Mouse (Mus musculus) embryonic facial prominence, embryonic 10.5 days (tissue): ENCODE measurements around the gene Pde2a. TPM values are rescaled to one million over a fixed set of nuclear protein-coding genes. Genes with fewer than 3 reads are reported as not detected.

Experiments used
- DNase-seq: peaks from one replicate; pipeline ENCODE4 v3.0.0-alpha.2; 2017; ENCODE audit warnings: low spot score
- H3K27ac ChIP-seq: fragments of 300-500 bp; sonication (generic); replicated peaks from 2 replicates; pipeline ENCODE4 v1.5.1; 2016; ENCODE audit warnings: mild to moderate bottlenecking
- H3K27me3 ChIP-seq: fragments of 300-500 bp; sonication (generic); replicated peaks from 2 replicates; pipeline ENCODE4 v1.6.1; 2016; ENCODE audit warnings: low read depth, mild to moderate bottlenecking; ENCODE audit not compliant: poor library complexity, severe bottlenecking
- H3K36me3 ChIP-seq: fragments of 300-500 bp; sonication (generic); replicated peaks from 2 replicates; pipeline ENCODE4 v1.6.1; 2016; ENCODE audit warnings: mild to moderate bottlenecking, moderate library complexity
- H3K4me1 ChIP-seq: fragments of 300-500 bp; sonication (generic); 2 replicates; pipeline ENCODE4 v1.6.1; 2016
- H3K4me3 ChIP-seq: fragments of 300-500 bp; sonication (generic); 2 replicates; pipeline ENCODE4 v1.5.1; 2016; ENCODE audit warnings: mild to moderate bottlenecking, moderate library complexity
- H3K9me3 ChIP-seq: fragments of 300-500 bp; sonication (generic); 2 replicates; pipeline ENCODE4 v1.6.1; 2016; ENCODE audit warnings: mild to moderate bottlenecking
- WGBS: fragments of 180-500 bp; shearing (Covaris S2); methylation state at CpG from one replicate; pipeline ENCODE4 v1.1.7; 2016; 5-methylcytosine and 5-hydroxymethylcytosine counted together
- polyA plus RNA-seq: library from polyadenylated mRNA; unstranded; fragments of >200 nt; fragmentation: Nextera tagmentation; extraction: Ambion mirVana; gene quantifications from 2 replicates; pipeline ENCODE4 v1.2.1, GENCODE M21; 2016

Gene Pde2a
- polyA plus RNA-seq, 1 experiment from 2014 or later, result 21.7 TPM

DNA sequence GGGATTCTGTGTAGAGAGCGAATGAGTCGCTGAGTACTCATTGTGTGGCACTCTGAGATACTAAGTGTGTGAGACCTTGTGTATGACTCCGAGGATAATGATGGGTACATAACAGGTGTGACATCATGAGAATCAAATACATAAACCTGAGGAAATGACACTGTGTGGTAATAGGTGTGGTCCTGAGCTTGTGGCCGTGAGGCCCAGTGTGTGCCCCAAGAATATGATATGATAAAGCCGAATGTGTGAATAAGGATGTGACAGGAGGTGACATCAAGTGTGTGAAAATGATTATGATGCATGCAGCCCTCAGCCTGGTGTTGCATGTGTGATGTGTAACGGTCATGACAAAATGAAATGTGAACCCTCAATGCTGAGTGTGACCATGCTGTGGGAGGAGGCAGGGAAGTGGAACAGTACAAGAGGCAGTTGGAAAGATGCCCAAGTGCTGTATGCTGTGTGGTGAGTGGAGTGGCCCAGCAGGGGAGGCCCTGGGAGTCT is 45.1 kb downstream of the Pde2a start:
- no peak overlapping the region for H3K27ac ChIP-seq
- no peak overlapping the region for H3K4me3 ChIP-seq
- WGBS, result 91% methylated on average over 6 of the region's 6 CpGs
- H3K9me3 ChIP-seq, result no peaks in the 10 kb centered on the region
- no peaks in the 10 kb centered on the region for H3K36me3 ChIP-seq
- no peak for DNase-seq
- no peaks in the 10 kb centered on the region for H3K27me3 ChIP-seq
- peaks cover 27% of the 10 kb centered on the region for H3K4me1 ChIP-seq

DNA sequence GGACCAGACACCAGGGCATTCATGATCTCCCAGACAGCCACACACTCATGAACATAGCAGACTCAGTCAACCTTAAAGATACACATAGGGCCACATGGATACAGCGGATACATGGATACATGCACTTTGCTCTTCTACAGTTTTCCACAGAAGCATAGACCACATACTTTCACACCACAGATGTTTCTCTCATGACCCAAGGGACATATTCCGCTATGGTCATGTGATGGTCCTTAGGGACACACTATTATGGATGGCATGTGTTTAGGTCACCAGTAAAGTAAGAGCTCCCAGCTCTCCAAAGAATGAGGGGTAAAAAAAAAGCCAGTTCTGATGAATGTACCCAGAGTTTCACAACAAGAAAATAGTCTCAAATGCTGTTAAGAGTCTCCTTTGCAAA is 49.9 kb downstream of the Pde2a start:
- no peak for DNase-seq
- no peaks in the 10 kb centered on the region for H3K27me3 ChIP-seq
- H3K36me3 ChIP-seq, result no peaks in the 10 kb centered on the region
- no peaks in the 10 kb centered on the region for H3K9me3 ChIP-seq
- H3K4me1 ChIP-seq, result peaks cover 8% of the 10 kb centered on the region; the same call in 1 of the 2 replicates
- H3K4me3 ChIP-seq, result no peak overlapping the region
- 89% methylated on average over 2 of the region's 2 CpGs for WGBS
- no peak overlapping the region for H3K27ac ChIP-seq

DNA sequence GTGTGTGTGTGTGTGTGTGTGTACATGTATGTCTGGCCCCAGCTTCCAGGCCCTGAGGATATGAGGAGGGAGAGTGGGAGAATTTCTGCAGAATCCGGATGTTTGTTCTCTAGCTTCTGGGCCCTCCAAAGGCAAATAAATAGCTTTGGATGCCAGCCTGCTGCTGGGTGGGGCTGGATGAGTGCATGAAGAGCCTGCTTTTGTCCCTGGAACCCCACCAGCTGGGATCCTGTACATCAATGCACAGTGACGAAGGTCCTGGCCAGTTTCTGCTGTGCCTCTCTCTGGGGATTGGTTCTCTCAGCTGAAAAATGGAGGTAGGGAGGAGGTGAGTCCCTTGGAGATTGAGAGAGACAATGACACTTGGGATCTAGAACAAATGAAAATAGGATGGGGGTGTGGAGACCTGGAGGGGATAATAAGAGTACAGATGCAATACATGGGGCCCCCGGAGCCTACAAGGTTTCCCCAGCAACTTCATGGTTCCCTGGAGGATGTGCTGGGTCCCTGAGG is 50.5 kb downstream of the Pde2a start:
- H3K27ac ChIP-seq, result no peak overlapping the region
- no peak overlapping the region for H3K4me3 ChIP-seq
- H3K4me1 ChIP-seq, result peaks cover 8% of the 10 kb centered on the region; the same call in 1 of the 2 replicates
- H3K36me3 ChIP-seq, result no peaks in the 10 kb centered on the region
- DNase-seq, result no peak
- 74% methylated on average over 3 of the region's 3 CpGs for WGBS
- H3K27me3 ChIP-seq, result no peaks in the 10 kb centered on the region
- H3K9me3 ChIP-seq, result no peaks in the 10 kb centered on the region

DNA sequence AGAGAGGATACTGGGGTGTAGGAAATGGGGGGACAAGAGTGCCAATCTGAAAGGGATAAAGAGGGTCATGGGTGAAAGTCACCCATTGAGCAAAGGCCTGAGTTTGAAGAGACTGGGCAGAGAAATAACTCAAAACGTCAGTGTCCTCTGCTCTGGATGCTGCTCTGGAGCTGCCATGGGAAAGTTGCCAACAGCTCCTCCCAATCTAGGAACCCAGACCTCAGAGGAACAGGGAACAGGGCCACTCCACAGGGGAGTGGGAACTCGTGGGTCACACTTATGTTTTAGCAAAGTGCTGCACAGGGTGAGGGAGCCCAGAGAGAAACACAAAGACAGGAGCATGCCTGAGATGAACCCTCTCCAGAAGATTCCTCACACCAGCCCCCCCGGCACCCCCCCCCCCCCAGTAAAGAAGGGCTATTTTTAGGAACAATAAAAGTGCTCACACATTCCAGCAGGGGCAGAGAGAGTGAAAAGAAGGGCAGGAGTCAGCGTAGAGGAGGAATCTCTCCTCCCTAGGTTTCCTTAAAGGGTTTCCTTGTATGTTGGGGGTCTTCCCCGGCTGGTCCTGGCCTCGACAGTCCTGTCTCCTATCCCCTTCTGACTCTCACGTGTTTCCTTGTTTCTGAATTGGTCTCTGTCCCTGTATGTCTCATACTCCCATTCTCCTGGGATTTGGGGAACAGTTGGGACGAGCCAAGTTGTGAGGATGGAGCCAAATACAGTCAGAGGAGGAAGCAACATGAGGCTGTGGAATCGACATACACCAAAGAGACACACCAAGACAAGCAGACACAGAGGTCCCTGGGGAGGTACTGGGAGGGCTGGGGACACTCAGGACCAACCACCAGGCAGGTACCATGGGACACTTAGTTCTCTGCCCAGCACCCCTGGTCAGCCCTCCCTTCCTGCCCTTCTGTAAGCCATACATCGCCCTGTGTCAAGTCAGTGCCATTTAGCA is 51.4 kb downstream of the Pde2a start:
- no peak overlapping the region for H3K27ac ChIP-seq
- no peak overlapping the region for H3K4me3 ChIP-seq
- H3K27me3 ChIP-seq, result no peaks in the 10 kb centered on the region
- H3K4me1 ChIP-seq, result peaks cover 8% of the 10 kb centered on the region; the same call in 1 of the 2 replicates
- WGBS, result 61% methylated on average over 10 of the region's 10 CpGs
- no peaks in the 10 kb centered on the region for H3K36me3 ChIP-seq
- DNase-seq, result no peak
- no peaks in the 10 kb centered on the region for H3K9me3 ChIP-seq

DNA sequence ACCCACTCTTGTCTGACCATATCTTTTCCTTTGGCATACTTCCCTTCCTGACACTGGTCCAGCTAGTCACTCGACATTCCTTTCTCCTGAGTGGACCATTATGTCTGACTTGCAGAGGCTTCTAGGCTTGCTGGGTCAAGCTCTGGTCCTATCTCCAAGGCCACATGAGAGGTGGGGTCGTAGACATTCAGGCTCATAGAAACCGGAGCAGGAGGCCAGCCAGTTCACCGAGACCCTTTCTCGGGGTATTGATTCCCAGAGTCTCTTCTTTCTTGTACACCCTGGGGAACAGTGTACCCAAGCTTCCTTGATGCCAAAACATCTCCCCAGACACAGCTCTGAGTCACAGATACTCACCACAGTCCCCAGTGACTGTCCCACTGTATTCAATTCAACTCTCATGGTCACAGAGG is 52.9 kb downstream of the Pde2a start:
- H3K27ac ChIP-seq, result no peak overlapping the region
- WGBS, result 87% methylated on average over 5 of the region's 5 CpGs
- DNase-seq, result no peak
- H3K4me1 ChIP-seq, result peaks cover 8% of the 10 kb centered on the region; the same call in 1 of the 2 replicates
- H3K36me3 ChIP-seq, result no peaks in the 10 kb centered on the region
- H3K4me3 ChIP-seq, result no peak overlapping the region
- H3K9me3 ChIP-seq, result no peaks in the 10 kb centered on the region
- no peaks in the 10 kb centered on the region for H3K27me3 ChIP-seq

DNA sequence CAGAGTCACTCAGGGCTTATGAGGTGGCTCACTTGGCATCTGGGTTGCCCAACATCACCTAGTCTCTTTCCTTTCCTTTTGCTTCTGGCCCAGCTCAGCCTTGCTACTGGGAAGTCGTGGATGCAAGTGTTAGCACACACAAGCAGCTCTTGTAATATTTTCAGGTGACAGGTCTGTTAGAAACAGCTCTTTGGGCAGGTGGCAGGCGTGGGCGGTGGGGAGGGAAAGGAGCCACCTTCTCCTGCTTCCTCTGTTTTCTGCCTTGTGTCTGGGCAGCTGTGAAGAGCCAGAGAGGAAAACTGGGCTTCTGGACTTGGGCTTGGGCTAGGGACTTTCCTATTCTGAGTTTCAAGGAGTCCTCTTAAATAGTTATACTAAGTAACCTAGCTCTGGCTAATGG is 54.5 kb downstream of the Pde2a start:
- DNase-seq, result no peak
- Histone ChIP-seq H3K4me1 (peaks cover 8% of the 10 kb centered on the region; the same call in 1 of the 2 replicates), H3K36me3 (no peaks in the 10 kb centered on the region), H3K27me3 (no peaks in the 10 kb centered on the region), H3K4me3 (no peak overlapping the region), H3K9me3 (no peaks in the 10 kb centered on the region), H3K27ac (no peak overlapping the region)
- WGBS, result 84% methylated on average over 3 of the region's 3 CpGs

DNA sequence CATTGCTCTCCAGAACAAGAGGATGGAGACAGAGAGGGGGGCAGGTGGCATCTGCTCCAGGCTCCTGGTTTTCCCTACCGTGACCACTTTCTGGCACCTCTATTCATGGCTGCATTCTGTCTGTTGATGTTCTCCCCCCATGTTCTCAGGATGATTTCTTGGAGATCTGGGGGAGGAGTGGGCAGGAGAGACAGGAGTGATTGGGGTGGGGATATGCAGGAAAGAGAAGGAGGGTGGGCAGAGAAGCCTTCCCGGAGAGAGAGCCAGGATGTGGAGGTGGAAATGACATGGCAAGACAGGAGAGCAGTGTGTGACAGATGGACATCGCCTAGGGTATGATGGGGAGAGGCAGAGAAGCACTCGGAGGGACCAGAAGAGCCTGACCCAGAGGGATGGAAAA is 55.0 kb downstream of the Pde2a start:
- no peaks in the 10 kb centered on the region for H3K36me3 ChIP-seq
- H3K27me3 ChIP-seq, result no peaks in the 10 kb centered on the region
- H3K4me3 ChIP-seq, result no peak overlapping the region
- no peak overlapping the region for H3K27ac ChIP-seq
- peaks cover 8% of the 10 kb centered on the region; the same call in 1 of the 2 replicates for H3K4me1 ChIP-seq
- 85% methylated on average over 4 of the region's 4 CpGs for WGBS
- H3K9me3 ChIP-seq, result no peaks in the 10 kb centered on the region
- DNase-seq, result no peak

DNA sequence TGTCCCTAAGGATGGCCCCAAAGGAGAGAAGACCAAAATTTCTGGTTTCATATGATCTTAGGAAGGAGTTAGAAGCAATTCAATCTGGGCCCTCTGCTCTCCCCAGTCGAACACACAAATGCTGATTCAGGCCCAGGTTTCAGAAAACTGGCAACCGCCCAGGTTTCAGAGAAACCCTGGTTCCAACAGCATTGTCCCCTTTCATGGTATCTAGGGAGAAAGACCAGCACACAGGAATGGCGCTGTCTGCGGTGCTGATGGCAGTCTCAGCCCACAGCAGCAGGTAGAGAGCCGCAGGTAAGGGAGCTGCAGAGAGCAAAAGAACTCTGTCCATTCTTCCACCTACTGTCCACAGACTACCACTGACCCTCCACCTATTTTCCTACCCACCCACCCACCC is 55.7 kb downstream of the Pde2a start:
- 42% methylated on average over 5 of the region's 5 CpGs for WGBS
- Histone ChIP-seq H3K27me3 (no peaks in the 10 kb centered on the region), H3K36me3 (no peaks in the 10 kb centered on the region), H3K4me3 (no peak overlapping the region), H3K4me1 (peaks cover 2% of the 10 kb centered on the region; the same call in 1 of the 2 replicates), H3K27ac (no peak overlapping the region), H3K9me3 (no peaks in the 10 kb centered on the region)
- DNase-seq, result no peak

DNA sequence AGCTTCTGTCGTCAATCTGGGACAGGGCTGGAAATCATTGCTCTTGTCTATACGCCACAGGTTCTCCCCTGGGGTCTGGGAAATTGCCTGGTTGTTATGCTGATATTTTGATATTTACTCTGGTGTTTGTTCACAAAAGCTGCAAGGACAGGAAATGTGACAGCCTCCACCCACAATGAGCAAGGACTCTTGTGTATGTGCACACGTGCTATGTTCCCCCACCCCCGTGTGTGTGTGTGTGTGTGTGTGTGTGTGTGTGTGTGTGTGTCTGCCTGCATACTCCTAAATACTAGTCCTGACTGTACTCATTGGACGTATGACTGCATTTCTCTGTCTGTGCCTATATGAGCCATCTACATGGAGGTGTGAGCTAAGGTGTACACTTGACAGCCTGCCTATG is 56.6 kb downstream of the Pde2a start:
- Histone ChIP-seq H3K4me1 (no peaks in the 10 kb centered on the region; the same call in 1 of the 2 replicates), H3K4me3 (no peak overlapping the region), H3K27me3 (no peaks in the 10 kb centered on the region), H3K9me3 (no peaks in the 10 kb centered on the region), H3K27ac (no peak overlapping the region), H3K36me3 (no peaks in the 10 kb centered on the region)
- no peak for DNase-seq
- WGBS, result 80% methylated on average over 5 of the region's 5 CpGs

DNA sequence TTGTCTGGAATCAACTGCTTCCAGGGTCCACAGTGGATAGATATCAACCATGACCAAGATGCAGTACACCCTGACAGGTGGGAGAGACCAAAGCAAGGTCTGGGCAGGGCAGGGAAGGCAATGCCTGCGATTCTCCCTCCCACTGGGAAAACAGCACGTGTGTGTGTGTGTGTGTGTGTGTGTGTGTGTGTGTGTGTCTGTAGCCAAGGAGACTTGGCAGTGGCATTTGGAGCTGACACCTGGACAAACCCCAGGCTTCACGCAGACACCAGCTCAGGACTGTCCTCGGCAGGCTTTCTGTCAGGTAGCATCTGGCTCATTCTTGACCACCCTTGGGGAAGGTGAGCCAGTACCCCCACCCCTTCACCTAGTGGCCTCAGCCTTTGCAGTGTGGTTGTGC is 58.4 kb downstream of the Pde2a start:
- H3K27me3 ChIP-seq, result no peaks in the 10 kb centered on the region
- no peaks in the 10 kb centered on the region for H3K9me3 ChIP-seq
- H3K4me3 ChIP-seq, result no peak overlapping the region
- H3K27ac ChIP-seq, result no peak overlapping the region
- WGBS, result 87% methylated on average over 4 of the region's 4 CpGs
- H3K36me3 ChIP-seq, result no peaks in the 10 kb centered on the region
- no peak for DNase-seq
- H3K4me1 ChIP-seq, result peaks cover 3% of the 10 kb centered on the region; the same call in 1 of the 2 replicates

DNA sequence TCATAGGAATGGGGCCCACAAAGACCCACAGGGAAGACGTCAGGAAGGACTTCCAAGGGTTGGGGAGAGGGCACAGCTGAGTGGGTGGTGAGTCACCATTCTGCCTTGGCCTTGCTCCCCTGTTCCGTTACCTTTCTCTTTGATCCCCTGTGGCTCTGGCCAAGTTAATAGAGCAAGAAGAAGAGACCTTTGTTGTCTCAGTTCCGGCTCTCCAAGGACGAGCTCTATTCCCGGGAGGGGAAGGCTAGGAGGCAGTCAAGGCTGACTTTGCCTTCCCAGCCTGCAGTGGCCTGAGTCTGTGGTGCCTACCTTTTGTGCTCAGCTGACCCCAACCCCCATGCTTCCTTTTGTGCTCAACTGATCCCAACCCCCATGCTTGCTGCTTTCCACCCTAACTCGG is 59.2 kb downstream of the Pde2a start:
- Histone ChIP-seq H3K4me3 (no peak overlapping the region), H3K27me3 (no peaks in the 10 kb centered on the region), H3K9me3 (no peaks in the 10 kb centered on the region), H3K27ac (no peak overlapping the region), H3K36me3 (no peaks in the 10 kb centered on the region), H3K4me1 (peaks cover 3% of the 10 kb centered on the region; the same call in 1 of the 2 replicates)
- WGBS, result 65% methylated on average over 6 of the region's 6 CpGs
- DNase-seq, result no peak

DNA sequence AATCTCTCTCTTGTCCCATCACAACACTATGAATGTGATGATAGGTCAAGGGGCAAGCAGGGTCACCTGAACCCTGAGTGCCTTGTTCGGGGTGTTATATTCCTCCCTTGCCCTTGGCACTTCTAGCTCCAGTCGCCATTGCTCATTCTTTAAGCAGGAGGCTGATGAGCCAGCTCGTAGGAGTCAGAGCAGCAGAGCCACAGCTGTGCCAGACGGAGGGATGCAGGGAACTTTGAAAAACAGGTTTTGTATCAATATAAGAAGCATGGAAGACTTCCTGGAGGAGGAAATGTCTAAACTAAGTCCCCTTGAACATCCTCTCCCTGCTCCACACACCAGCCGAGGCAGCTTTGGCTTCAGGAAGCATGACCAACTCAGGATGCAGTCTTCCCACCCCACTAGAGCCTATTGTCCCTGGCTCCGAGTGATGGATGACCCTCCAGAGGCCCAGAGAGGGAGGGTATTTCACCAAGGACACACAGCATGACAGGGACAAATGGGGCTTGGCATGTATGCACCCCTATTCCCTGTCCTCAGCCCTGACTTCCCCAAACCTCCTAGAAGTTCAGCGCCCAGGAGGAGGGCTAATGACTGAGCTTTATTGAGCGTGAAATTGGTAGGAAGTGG is 60.5 kb downstream of the Pde2a start:
- Histone ChIP-seq H3K27ac (no peak overlapping the region), H3K9me3 (no peaks in the 10 kb centered on the region), H3K36me3 (no peaks in the 10 kb centered on the region), H3K4me3 (no peak overlapping the region), H3K4me1 (peaks cover 3% of the 10 kb centered on the region; the same call in 1 of the 2 replicates), H3K27me3 (no peaks in the 10 kb centered on the region)
- no peak for DNase-seq
- 68% methylated on average over 8 of the region's 8 CpGs for WGBS
